Mouse (Mus musculus) cerebellum, postnatal 14 days (tissue): Measurements from ENCODE around the gene Vav2.

Experiments
- DNase-seq, 2 experiments: peaks; one replicate each; pipeline ENCODE4 v3.0.0; 2021; ENCODE audit warnings: mixed read lengths in 2 of 2

Vav2 gene

GRCm38 (mm10) chr2:27361786-27362185 is 65.0 kb downstream of the Vav2 start:
- DNase-seq = no peak

GRCm38 (mm10) chr2:27358461-27358860 is 68.4 kb downstream of the Vav2 start:
- DNase-seq = peak in 1 of 2 experiments; percentile 34

- peak in 1 of 2 experiments; percentile 30 for DNase-seq
These were observed 71.1 kb downstream of the Vav2 start for GRCm38 (mm10) chr2:27355684-27356083.

GRCm38 (mm10) chr2:27354610-27355211 is 72.1 kb downstream of the Vav2 start:
- DNase-seq = no peak

- DNase-seq = peak; percentile 59 to 60
These were observed 74.1 kb downstream of the Vav2 start for GRCm38 (mm10) chr2:27352720-27353119.

GRCm38 (mm10) chr2:27350371-27350770 is 76.5 kb downstream of the Vav2 start:
- no peak for DNase-seq

GRCm38 (mm10) chr2:27343984-27344453 is 82.8 kb downstream of the Vav2 start:
- DNase-seq = no peak

GRCm38 (mm10) chr2:27340682-27341081 is 86.2 kb downstream of the Vav2 start:
- no peak for DNase-seq

- DNase-seq = no peak
These were observed 87.8 kb downstream of the Vav2 start for GRCm38 (mm10) chr2:27339051-27339450.

GRCm38 (mm10) chr2:27337261-27337660 is 89.6 kb downstream of the Vav2 start:
- no peak for DNase-seq

- DNase-seq = no peak
These were observed 90.2 kb downstream of the Vav2 start for GRCm38 (mm10) chr2:27336600-27336999.

GRCm38 (mm10) chr2:27334816-27335215 is 92.0 kb downstream of the Vav2 start:
- DNase-seq = peak in 1 of 2 experiments; percentile 56

- DNase-seq = no peak
These were observed 95.3 kb downstream of the Vav2 start for GRCm38 (mm10) chr2:27331560-27331959.

- peak; percentile 72 to 74 for DNase-seq
These were observed 96.4 kb downstream of the Vav2 start for GRCm38 (mm10) chr2:27330446-27330845.

GRCm38 (mm10) chr2:27329386-27330060 is 97.3 kb downstream of the Vav2 start:
- no peak for DNase-seq

GRCm38 (mm10) chr2:27328613-27329041 is 98.2 kb downstream of the Vav2 start:
- DNase-seq = no peak

- DNase-seq = no peak
These were observed 98.9 kb downstream of the Vav2 start for GRCm38 (mm10) chr2:27327886-27328285.

- no peak for DNase-seq
These were observed 99.8 kb downstream of the Vav2 start for GRCm38 (mm10) chr2:27327076-27327475.

- no peak for DNase-seq
These were observed 100.5 kb downstream of the Vav2 start for GRCm38 (mm10) chr2:27326357-27326756.

- no peak for DNase-seq
These were observed 102.1 kb downstream of the Vav2 start for GRCm38 (mm10) chr2:27324690-27325089.

- DNase-seq = peak; percentile 29 to 31
These were observed 105.4 kb downstream of the Vav2 start for GRCm38 (mm10) chr2:27321431-27321875.

GRCm38 (mm10) chr2:27320820-27321219 is 106.0 kb downstream of the Vav2 start:
- DNase-seq = no peak

GRCm38 (mm10) chr2:27318606-27319005 is 108.2 kb downstream of the Vav2 start:
- no peak for DNase-seq

GRCm38 (mm10) chr2:27318197-27318596 is 108.6 kb downstream of the Vav2 start:
- DNase-seq = no peak
